In genomic region chr1:37486439-37486838, GRCm38 (mm10) we compare ENCODE assay signal across 26 mouse cellular contexts. TPM values are rescaled to one million over a fixed set of nuclear protein-coding genes. Genes with fewer than 3 reads are reported as not detected.
DNase-seq lines count a peak whose midpoint lies in the region; ATAC-seq and TF ChIP-seq lines count a peak whose summit lies in the region.
"Had no signal": no experiment of that assay in that cellular context is flagged by ENCODE, and none has a peak within 500 bp of the region (broad histone marks: within the 10 kb centered on the region; RNA-seq: fewer than 3 reads in every experiment).

No protein-coding gene starts in this region.

- TF ChIP-seq CTCF in spleen, adult 2 months (IDR thresholded peaks at IDR 0.05; ENCODE audit: extremely low read depth, insufficient read depth, insufficient read length, insufficient replicate concordance) = no peak
- TF ChIP-seq CTCF in bone marrow, adult 2 months (IDR thresholded peaks at IDR 0.05; ENCODE audit: control insufficient read depth, insufficient read depth, low read length) = no peak
- TF ChIP-seq CTCF in stomach, postnatal 0 days (IDR thresholded peaks at IDR 0.05; ENCODE audit: low read depth) = no peak
- TF ChIP-seq CTCF in intestine, postnatal 0 days (IDR thresholded peaks at IDR 0.05; ENCODE audit: low read depth) = no peak

- 54% methylated on average over 1 of the region's 1 CpGs for WGBS in spleen, adult 2 months
- 31% methylated on average over 1 of the region's 1 CpGs for WGBS in bone marrow, adult 2 months
- WGBS in stomach, postnatal 0 days = 89% methylated on average over 1 of the region's 1 CpGs
- 91% methylated on average over 1 of the region's 1 CpGs for WGBS in intestine, postnatal 0 days

- no peak for DNase-seq in spleen, adult 2 months (ENCODE audit: low read depth in 1 of 2, low spot score in 2 of 2)
- no peak for DNase-seq in spleen, postnatal 10 days (ENCODE audit: low spot score in 2 of 2)
- no peak for DNase-seq in stomach, postnatal 0 days (ENCODE audit: low spot score)
- no peak for DNase-seq in ovary, adult 18-20 months (ENCODE audit: low spot score)
- DNase-seq: adrenal gland, postnatal 14 days; cerebellum, adult 2 months; gastrocnemius, postnatal 14 days; heart, adult 2 months; heart, postnatal 36 days; kidney, adult 11 months; kidney, postnatal 14 days; left cerebral cortex, postnatal 4 days; liver, embryonic 13.5 days; lung, postnatal 14 days; spleen, adult 18-20 months; thymus, postnatal 14 days had no signal

- peaks cover 6% of the 10 kb centered on the region for H3K36me3 ChIP-seq in spleen, adult 2 months (ENCODE audit: control insufficient read depth, insufficient read depth, low read length)
- no peaks in the 10 kb centered on the region; the same call in 1 of the 2 replicates for H3K36me3 ChIP-seq in stomach, postnatal 0 days (ENCODE audit: control insufficient read depth, insufficient read depth, low read length)
- H3K36me3 ChIP-seq in intestine, postnatal 0 days (ENCODE audit: control insufficient read depth, insufficient read depth) = peaks cover 46% of the 10 kb centered on the region
- H3K36me3 ChIP-seq: liver, embryonic 13.5 days; neural tube, embryonic 12.5 days had no signal

- no peak for TF ChIP-seq EP300 in stomach, postnatal 0 days (optimal IDR thresholded peaks at IDR 0.05)

- H3K27me3 ChIP-seq in spleen, adult 2 months (ENCODE audit: control insufficient read depth, insufficient read depth, low read length) = no peaks in the 10 kb centered on the region
- H3K27me3 ChIP-seq in stomach, postnatal 0 days (ENCODE audit: control insufficient read depth, insufficient read depth, low read length) = no peaks in the 10 kb centered on the region
- no peaks in the 10 kb centered on the region for H3K27me3 ChIP-seq in intestine, postnatal 0 days (replicated peaks; ENCODE audit: control insufficient read depth, insufficient read depth, low read length)
- H3K27me3 ChIP-seq: embryonic facial prominence, embryonic 12.5 days; forebrain, embryonic 15.5 days; liver, embryonic 13.5 days; midbrain, embryonic 12.5 days; neural tube, embryonic 12.5 days had no signal

- peak overlapping the region; percentile 80 for H3K27ac ChIP-seq in spleen, adult 2 months (ENCODE audit: insufficient read depth, low read length)
- peak overlapping the region; percentile 52 for H3K27ac ChIP-seq in bone marrow, adult 2 months (ENCODE audit: control insufficient read depth, insufficient read depth, low read depth, low read length, poor library complexity)
- no peak overlapping the region for H3K27ac ChIP-seq in stomach, postnatal 0 days (replicated peaks)
- H3K27ac ChIP-seq in intestine, postnatal 0 days (ENCODE audit: low read depth, low read length) = no peak overlapping the region
- H3K27ac ChIP-seq: embryonic facial prominence, embryonic 12.5 days; forebrain, embryonic 15.5 days; heart, adult 2 months; liver, embryonic 13.5 days; midbrain, embryonic 12.5 days; neural tube, embryonic 12.5 days had no signal

- H3K9ac ChIP-seq in stomach, postnatal 0 days (ENCODE audit: low read length) = no peak overlapping the region
- H3K9ac ChIP-seq in intestine, postnatal 0 days (ENCODE audit: low read depth, low read length) = no peak overlapping the region
- H3K9ac ChIP-seq: embryonic facial prominence, embryonic 12.5 days; forebrain, embryonic 15.5 days; liver, embryonic 13.5 days; midbrain, embryonic 12.5 days; neural tube, embryonic 12.5 days had no signal

- no peak for TF ChIP-seq POLR2A in spleen, adult 2 months (IDR thresholded peaks at IDR 0.05; ENCODE audit: low read depth, low read length)
- no peak for TF ChIP-seq POLR2A in bone marrow, adult 2 months (IDR thresholded peaks at IDR 0.05; ENCODE audit: borderline replicate concordance, control insufficient read depth, low read depth, low read length)

- no peak overlapping the region for H3K4me3 ChIP-seq in spleen, adult 2 months (ENCODE audit: extremely low read depth, insufficient read depth, insufficient read length)
- no peak overlapping the region for H3K4me3 ChIP-seq in bone marrow, adult 2 months (replicated peaks; ENCODE audit: control insufficient read depth, low read depth, low read length)
- H3K4me3 ChIP-seq in stomach, postnatal 0 days (ENCODE audit: low read depth, low read length) = no peak overlapping the region
- no peak overlapping the region for H3K4me3 ChIP-seq in intestine, postnatal 0 days (ENCODE audit: low read depth, low read length)
- H3K4me3 ChIP-seq: embryonic facial prominence, embryonic 12.5 days; erythroblast, embryonic 14.5 days; forebrain, embryonic 15.5 days; heart, adult 2 months; liver, embryonic 13.5 days; midbrain, embryonic 12.5 days; neural tube, embryonic 12.5 days had no signal

- no peak overlapping the region for H3K4me2 ChIP-seq in stomach, postnatal 0 days (replicated peaks; ENCODE audit: low read depth)
- no peak overlapping the region for H3K4me2 ChIP-seq in intestine, postnatal 0 days (replicated peaks; ENCODE audit: low read depth)
- H3K4me2 ChIP-seq: embryonic facial prominence, embryonic 12.5 days; forebrain, embryonic 15.5 days; liver, embryonic 13.5 days; midbrain, embryonic 12.5 days; neural tube, embryonic 12.5 days had no signal

- no peaks in the 10 kb centered on the region for H3K9me3 ChIP-seq in stomach, postnatal 0 days (ENCODE audit: control insufficient read depth, low read length)
- H3K9me3 ChIP-seq in intestine, postnatal 0 days (ENCODE audit: control insufficient read depth) = no peaks in the 10 kb centered on the region
- H3K9me3 ChIP-seq: embryonic facial prominence, embryonic 12.5 days; forebrain, embryonic 15.5 days; liver, embryonic 13.5 days; midbrain, embryonic 12.5 days; neural tube, embryonic 12.5 days had no signal

- H3K4me1 ChIP-seq in spleen, adult 2 months (ENCODE audit: control insufficient read depth, insufficient read depth, insufficient read length) = peaks cover 18% of the 10 kb centered on the region
- peaks cover 5% of the 10 kb centered on the region for H3K4me1 ChIP-seq in bone marrow, adult 2 months (ENCODE audit: control insufficient read depth, insufficient read depth, low read length)
- no peaks in the 10 kb centered on the region for H3K4me1 ChIP-seq in stomach, postnatal 0 days (replicated peaks; ENCODE audit: control insufficient read depth, insufficient read depth)
- no peaks in the 10 kb centered on the region for H3K4me1 ChIP-seq in intestine, postnatal 0 days (replicated peaks; ENCODE audit: control insufficient read depth, insufficient read depth, low read length)
- H3K4me1 ChIP-seq: embryonic facial prominence, embryonic 12.5 days; forebrain, embryonic 15.5 days; midbrain, embryonic 12.5 days; neural tube, embryonic 12.5 days had no signal

- peak; percentile 85 for ATAC-seq in megakaryocyte, adult 5-6 weeks (ENCODE audit: poor library complexity, severe bottlenecking)
- 0 out of 2 replicates have a peak, but pooled peaks have one; percentile 18 for ATAC-seq in stomach, postnatal 0 days (ENCODE audit: low FRiP score, low TSS enrichment)
- ATAC-seq in intestine, postnatal 0 days = no peak
- ATAC-seq: CD4-positive, CD25-positive, alpha-beta regulatory T cell, adult 4 months; forebrain, embryonic 15.5 days; hindbrain, embryonic 16.5 days had no signal

RNA-seq across cellular contexts. Expression of gene Mgat4a, which starts 54.4 kb away (rescaled TPM):
- polyA plus RNA-seq in spleen, adult 2 months (2012; rRNA removed) = 8.4 and 8.8 TPM in 2 replicates
- 2.5 and 4.5 TPM in 2 replicates for polyA plus RNA-seq in bone marrow, adult 2 months (2011; ENCODE audit: insufficient read depth, insufficient read length, low replicate concordance, missing spikeins)
- 3.5 and 5.1 TPM in 2 replicates for total RNA-seq in megakaryocyte, adult 5-6 weeks (2015)
- total RNA-seq in megakaryocyte, adult 5-6 weeks (2017) = 5.5 and 6.9 TPM in 2 replicates
- 13.7 and 13.8 TPM in 2 replicates for polyA plus RNA-seq in stomach, postnatal 0 days (2015; fragmentation: Nextera tagmentation; extraction: Ambion mirVana)
- polyA plus RNA-seq in intestine, postnatal 0 days (2015; fragmentation: Nextera tagmentation; extraction: Ambion mirVana) = 59.1 and 64.0 TPM in 2 replicates

RNA-seq across cellular contexts. Expression of gene Unc50, which starts 56.5 kb away (rescaled TPM):
- polyA plus RNA-seq in spleen, adult 2 months (2012; rRNA removed) = 32.7 and 35.2 TPM in 2 replicates
- polyA plus RNA-seq in bone marrow, adult 2 months (2011; ENCODE audit: insufficient read depth, insufficient read length, low replicate concordance, missing spikeins) = 9.5 and 22.8 TPM in 2 replicates
- 84.0 and 91.7 TPM in 2 replicates for total RNA-seq in megakaryocyte, adult 5-6 weeks (2015)
- 40.2 and 48.4 TPM in 2 replicates for total RNA-seq in megakaryocyte, adult 5-6 weeks (2017)
- 131 and 141 TPM in 2 replicates for polyA plus RNA-seq in stomach, postnatal 0 days (2015; fragmentation: Nextera tagmentation; extraction: Ambion mirVana)
- 121 and 132 TPM in 2 replicates for polyA plus RNA-seq in intestine, postnatal 0 days (2015; fragmentation: Nextera tagmentation; extraction: Ambion mirVana)

RNA-seq across cellular contexts. Expression of gene Coa5, which starts 56.5 kb away (rescaled TPM):
- 27.7 and 30.8 TPM in 2 replicates for polyA plus RNA-seq in spleen, adult 2 months (2012; rRNA removed)
- 26.6 and 28.4 TPM in 2 replicates for polyA plus RNA-seq in bone marrow, adult 2 months (2011; ENCODE audit: insufficient read depth, insufficient read length, low replicate concordance, missing spikeins)
- 56.4 and 65.4 TPM in 2 replicates for total RNA-seq in megakaryocyte, adult 5-6 weeks (2015)
- total RNA-seq in megakaryocyte, adult 5-6 weeks (2017) = 50.8 and 54.5 TPM in 2 replicates
- polyA plus RNA-seq in stomach, postnatal 0 days (2015; fragmentation: Nextera tagmentation; extraction: Ambion mirVana) = 24.1 and 25.8 TPM in 2 replicates
- polyA plus RNA-seq in intestine, postnatal 0 days (2015; fragmentation: Nextera tagmentation; extraction: Ambion mirVana) = 33.4 and 33.9 TPM in 2 replicates

Comparison
In these comparisons a context has a peak if more than half of its experiments do, and no peak if none do; other contexts are left out.
1. H3K27ac ChIP-seq: peak in spleen, adult 2 months (single experiment) and bone marrow, adult 2 months (single experiment); none in stomach, postnatal 0 days (single experiment) and intestine, postnatal 0 days (single experiment).